Mouse (Mus musculus) layer of hippocampus, adult 9-11 months (tissue): Measurements from ENCODE around the gene Srebf1.

Experiments used
- DNase-seq: peaks from one replicate; pipeline ENCODE4 v3.0.0; 2022

Gene Srebf1

GRCm38 (mm10) chr11:60202710-60203638 is 19.4 kb downstream of the Srebf1 start:
- no peak for DNase-seq

GRCm38 (mm10) chr11:60200384-60200783 is 22.0 kb downstream of the Srebf1 start:
- no peak for DNase-seq

GRCm38 (mm10) chr11:60199702-60200184 is 22.6 kb downstream of the Srebf1 start:
- peak; percentile 89 for DNase-seq

GRCm38 (mm10) chr11:60198651-60199050 is 23.7 kb downstream of the Srebf1 start:
- no peak for DNase-seq

GRCm38 (mm10) chr11:60197998-60198619 is 24.3 kb downstream of the Srebf1 start:
- no peak for DNase-seq

- no peak for DNase-seq
Measured at GRCm38 (mm10) chr11:60196344-60196743, 26.0 kb downstream of the Srebf1 start.

- DNase-seq: no peak
Measured at GRCm38 (mm10) chr11:60195108-60195507, 27.3 kb downstream of the Srebf1 start.

DNA sequence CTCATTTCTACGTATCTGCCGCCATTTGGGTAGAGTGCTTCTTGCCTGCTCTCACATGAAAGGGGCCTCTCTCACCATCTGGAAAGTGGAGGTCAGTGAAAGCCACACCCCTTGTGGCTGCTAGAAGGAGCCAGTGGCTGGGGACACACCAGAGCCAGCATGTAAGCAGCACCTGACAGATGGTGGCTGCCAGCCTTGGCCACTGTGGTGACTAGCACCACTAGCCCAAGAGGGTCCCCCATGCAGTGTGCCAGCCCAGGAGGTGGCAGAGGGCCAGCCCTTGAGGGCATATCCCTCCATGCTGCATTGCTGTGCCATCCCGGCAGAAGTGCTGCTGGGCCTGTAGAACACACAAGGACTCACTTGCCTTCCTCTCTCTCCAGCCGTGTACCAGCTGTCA is 28.8 kb downstream of the Srebf1 start:
- no peak for DNase-seq

DNA sequence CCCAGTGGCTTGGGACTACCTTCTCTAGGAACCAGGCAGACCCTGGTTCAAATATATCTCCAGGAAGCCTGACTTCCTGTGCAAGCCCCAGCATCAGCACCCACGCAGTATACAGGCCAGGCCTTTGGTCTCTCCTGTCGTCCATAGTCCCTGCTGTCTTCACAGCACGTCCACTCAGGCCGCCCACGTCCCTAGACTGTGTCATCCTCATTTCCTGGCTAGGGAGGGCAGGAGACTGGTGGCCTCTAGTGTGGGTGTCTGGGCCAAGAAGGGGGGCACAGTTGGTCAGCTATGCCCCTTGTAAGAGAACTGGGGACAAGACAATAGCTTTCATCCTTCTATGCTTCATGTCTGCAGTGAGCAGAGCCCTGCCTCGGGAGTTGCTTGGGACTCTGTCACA is 29.8 kb downstream of the Srebf1 start:
- DNase-seq: no peak

GRCm38 (mm10) chr11:60190055-60190641 is 32.2 kb downstream of the Srebf1 start:
- no peak for DNase-seq

DNA sequence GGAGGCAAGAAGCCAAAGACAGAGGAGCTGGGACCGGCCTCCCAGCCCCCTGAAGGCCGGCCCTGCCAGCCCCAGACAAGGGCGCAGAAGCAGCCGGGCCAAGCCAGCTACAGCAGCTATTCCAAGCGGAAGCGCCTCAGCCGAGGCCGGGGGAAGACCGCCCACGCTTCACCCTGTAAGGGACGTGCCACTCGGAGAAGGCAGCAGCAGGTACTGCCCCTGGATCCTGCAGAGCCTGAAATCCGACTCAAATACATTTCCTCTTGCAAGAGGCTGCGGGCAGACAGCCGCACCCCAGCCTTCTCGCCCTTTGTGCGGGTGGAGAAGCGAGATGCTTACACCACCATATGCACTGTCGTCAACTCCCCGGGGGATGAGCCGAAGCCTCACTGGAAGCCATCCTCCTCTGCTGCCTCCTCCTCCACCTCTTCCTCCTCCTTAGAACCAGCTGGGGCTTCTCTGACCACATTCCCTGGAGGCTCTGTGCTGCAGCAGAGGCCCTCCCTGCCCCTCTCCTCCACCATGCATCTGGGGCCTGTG is 32.8 kb downstream of the Srebf1 start:
- no peak for DNase-seq

DNA sequence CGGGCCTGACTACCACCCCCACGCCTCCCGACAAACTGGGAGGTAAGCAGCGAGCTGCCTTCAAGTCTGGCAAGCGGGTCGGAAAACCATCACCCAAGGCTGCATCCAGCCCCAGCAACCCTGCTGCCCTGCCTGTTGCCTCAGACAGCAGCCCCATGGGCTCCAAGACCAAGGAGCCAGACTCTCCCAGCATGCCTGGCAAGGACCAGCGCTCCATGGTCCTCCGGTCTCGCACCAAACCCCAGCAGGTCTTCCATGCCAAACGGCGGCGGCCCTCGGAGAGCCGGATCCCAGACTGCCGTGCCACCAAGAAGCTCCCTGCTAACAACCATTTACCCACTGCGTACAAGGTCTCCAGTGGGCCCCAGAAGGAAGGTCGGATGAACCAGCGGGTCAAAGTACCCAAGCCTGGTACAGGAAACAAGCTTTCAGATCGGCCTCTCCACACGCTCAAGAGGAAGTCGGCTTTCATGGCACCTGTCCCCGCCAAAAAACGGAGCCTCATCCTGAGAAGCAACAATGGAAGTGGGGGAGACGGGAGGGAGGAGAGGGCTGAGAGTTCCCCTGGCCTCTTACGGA is 34.0 kb downstream of the Srebf1 start:
- DNase-seq: no peak

- DNase-seq: no peak
Measured at GRCm38 (mm10) chr11:60187070-60187469, 35.3 kb downstream of the Srebf1 start.

- peak; percentile 66 for DNase-seq
Measured at GRCm38 (mm10) chr11:60185396-60186231, 36.8 kb downstream of the Srebf1 start.

DNA sequence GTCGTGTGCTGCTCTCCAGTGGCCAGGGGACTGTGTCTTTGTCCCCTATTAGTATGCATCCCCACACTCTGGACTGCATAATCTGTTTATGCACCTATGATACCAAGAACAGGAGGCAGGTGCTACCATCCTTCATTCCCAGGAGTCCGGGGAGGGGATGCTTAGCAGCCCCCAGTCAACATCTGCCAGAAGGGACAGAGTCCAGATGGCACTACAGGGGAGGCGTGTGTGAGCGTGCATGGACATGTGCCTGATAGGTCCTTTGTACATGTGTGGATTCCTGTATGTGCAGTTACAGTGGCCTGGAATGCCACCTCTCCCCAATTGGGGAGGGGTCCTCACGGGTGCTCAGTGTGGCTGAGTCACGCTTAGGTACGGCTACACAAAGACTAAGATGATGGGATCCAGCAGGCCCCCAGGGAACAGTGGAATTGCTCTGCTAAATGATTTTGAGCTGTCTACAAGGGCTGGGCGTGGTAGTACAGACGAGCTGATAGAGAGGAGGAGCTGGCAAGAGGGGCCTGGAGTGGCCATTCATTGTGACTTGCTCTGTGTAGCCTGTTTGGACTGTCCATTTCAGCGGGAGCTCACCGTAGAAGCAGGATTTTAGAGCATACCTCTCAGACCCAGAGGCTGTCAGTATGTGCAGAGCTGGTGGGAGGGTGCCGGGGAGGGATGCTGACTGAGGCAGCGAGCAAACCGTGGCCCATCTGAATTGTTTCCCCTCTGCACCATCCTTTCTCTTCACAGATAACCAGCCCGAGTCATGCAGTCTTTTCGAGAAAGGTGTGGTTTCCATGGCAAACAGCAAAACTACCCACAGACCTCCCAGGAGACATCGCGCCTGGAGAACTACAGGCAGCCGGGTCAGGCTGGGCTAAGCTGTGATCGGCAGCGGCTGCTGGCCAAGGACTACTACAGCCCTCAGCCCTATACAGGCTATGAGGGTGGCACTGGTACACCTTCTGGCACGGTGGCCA is 37.7 kb downstream of the Srebf1 start:
- DNase-seq: peak; percentile 57

DNA sequence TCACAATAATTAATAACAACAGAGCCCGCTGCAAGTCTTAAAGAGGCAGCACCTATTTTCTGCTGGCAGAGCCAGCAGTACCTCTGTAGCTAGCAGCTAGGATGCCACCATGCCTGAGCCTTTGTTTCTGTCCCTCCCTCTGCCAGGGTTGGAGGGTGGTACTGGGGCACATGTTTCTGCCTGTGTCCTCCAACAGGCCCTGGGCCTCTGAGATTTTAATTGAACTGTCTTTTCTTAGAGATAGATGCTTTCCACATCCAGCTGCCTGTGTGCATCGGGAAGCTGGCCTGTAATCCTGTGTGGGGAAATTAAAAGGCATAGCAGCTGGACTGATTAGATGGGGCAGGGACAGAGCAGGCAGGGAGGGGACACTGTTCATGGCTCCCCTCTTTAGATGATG is 39.6 kb downstream of the Srebf1 start:
- DNase-seq: no peak

GRCm38 (mm10) chr11:60182116-60182670 is 40.2 kb downstream of the Srebf1 start:
- no peak for DNase-seq

DNA sequence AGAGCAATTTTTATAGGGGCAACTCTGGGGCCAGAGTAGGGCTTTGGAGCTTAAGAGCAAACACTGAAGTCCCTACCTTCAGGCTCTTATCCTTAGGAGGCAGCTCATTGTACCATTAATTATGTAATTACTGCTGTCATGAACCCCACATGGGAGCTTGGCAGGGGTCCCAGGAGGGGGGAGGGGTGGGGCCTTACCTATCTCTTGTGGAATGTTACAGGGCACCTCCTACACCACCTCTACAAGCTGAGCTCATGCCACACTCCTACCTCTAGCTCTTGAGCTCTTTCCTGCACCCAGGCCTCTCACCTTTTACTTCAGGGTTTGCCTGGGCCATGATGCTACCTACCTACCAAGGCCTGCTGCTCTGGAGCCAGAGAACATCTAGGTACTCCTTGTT is 43.9 kb downstream of the Srebf1 start:
- DNase-seq: no peak

- no peak for DNase-seq
Measured at GRCm38 (mm10) chr11:60178005-60178404, 44.4 kb downstream of the Srebf1 start.

DNA sequence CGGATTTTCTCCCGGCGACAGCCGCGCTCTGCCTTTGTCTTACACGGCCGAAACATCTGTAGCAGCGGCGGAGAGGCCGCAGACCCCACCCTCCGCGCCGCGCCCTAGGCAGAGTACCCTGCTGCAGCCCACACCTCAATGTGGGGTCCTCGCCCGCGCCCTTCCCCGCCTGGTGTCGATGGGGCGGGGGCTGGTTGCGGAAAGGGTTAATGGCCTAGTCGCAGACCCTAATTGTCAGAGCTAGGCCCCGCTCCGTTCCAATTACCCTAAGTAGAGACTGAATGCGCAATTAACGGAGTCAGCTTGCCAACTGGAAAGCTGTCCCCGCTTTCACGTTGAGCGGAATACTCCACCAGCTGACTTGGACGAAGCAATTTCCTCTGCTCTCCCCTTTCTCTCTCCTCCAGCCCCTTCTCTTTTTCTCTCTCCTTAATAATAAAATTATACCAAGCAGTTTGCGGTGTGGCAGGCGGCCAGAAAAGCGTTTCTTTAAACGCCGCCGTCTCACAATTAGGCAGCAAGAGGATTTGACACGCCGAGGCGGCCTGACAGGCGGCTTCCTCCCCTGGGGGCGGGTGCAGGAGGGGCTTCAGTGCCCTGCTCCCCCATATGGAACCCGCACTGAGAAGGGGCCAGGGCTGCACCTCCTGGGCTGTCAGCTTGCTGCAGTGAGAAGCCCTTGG is 45.3 kb downstream of the Srebf1 start:
- peak; percentile 78 for DNase-seq
